Mouse (Mus musculus) G1E (cell line): ENCODE results near the gene Fam20a. TPM values are rescaled to one million over a fixed set of nuclear protein-coding genes. Genes with fewer than 3 reads are reported as not detected.

ENCODE experiments used
- ATAC-seq: 2 replicates; pipeline ENCODE4 v1.8.0; 2016; ENCODE audit warnings: mild to moderate bottlenecking; ENCODE audit not compliant: insufficient number of reproducible peaks, poor library complexity, low FRiP score, severe bottlenecking; ENCODE audit errors: extremely low read depth
- DNase-seq: peaks from one replicate; pipeline ENCODE4 v3.0.0; 2012; ENCODE audit warnings: low spot score
- H3K27me3 ChIP-seq: 2 replicates; pipeline ENCODE4 v1.6.1; 2012; ENCODE audit warnings: mild to moderate bottlenecking, low read length, inconsistent platforms; ENCODE audit not compliant: insufficient read depth
- H3K36me3 ChIP-seq: replicated peaks from 2 replicates; pipeline ENCODE3; 2012; ENCODE audit warnings: mild to moderate bottlenecking, inconsistent platforms
- H3K4me1 ChIP-seq: 2 replicates; pipeline ENCODE4 v1.6.1; 2012; ENCODE audit warnings: low read depth, low read length, inconsistent platforms, mixed read lengths; ENCODE audit not compliant: insufficient read depth
- H3K4me3 ChIP-seq: 2 replicates; pipeline ENCODE4 v1.5.1; 2012; ENCODE audit warnings: low read depth, mild to moderate bottlenecking, inconsistent platforms, low read length, moderate library complexity, mixed read lengths
- H3K9me3 ChIP-seq: replicated peaks from 2 replicates; pipeline ENCODE4 v1.6.1; 2012; ENCODE audit warnings: inconsistent platforms
- CTCF ChIP-seq: IDR thresholded peaks from 2 replicates; pipeline ENCODE4 v1.5.1; 2012; ENCODE audit warnings: low read depth, low read length, inconsistent platforms, mixed read lengths
- GATA1 ChIP-seq: IDR thresholded peaks from 2 replicates; pipeline ENCODE4 v1.6.1; 2012; ENCODE audit warnings: borderline replicate concordance, low read length, inconsistent platforms, mixed read lengths
- GATA2 ChIP-seq: IDR thresholded peaks from 2 replicates; pipeline ENCODE4 v1.6.1; 2012; ENCODE audit warnings: low read depth, low read length, inconsistent platforms, borderline replicate concordance
- POLR2AphosphoS5 ChIP-seq: IDR thresholded peaks from 2 replicates; pipeline ENCODE4 v1.6.1; 2012; ENCODE audit warnings: low read depth, low read length, inconsistent platforms; ENCODE audit not compliant: insufficient replicate concordance
- TAL1 ChIP-seq: conservative IDR thresholded peaks from 2 replicates; pipeline ENCODE4 v1.6.1; 2012; ENCODE audit warnings: low read depth, low read length, inconsistent platforms, mixed read lengths
- polyA plus RNA-seq: library from polyadenylated mRNA; stranded (reverse); fragments of >175 nt; gene quantifications from 2 replicates; pipeline ENCODE4 v1.2.3, GENCODE M21; 2012
- total RNA-seq, 2 experiments: library from RNA; stranded (forward) in 1 of 2; stranded (reverse) in 1 of 2; fragments of 200-1000 nt in 1 of 2; fragments of >200 nt in 1 of 2; fragmentation: Nextera tagmentation in 1 of 2; gene quantifications; 2 replicates each; pipeline ENCODE4 v1.2.3; 2014 to 2017

Fam20a gene
- total and polyA plus RNA-seq, 3 experiments = 0.05 TPM; not detected in 2

DNA sequence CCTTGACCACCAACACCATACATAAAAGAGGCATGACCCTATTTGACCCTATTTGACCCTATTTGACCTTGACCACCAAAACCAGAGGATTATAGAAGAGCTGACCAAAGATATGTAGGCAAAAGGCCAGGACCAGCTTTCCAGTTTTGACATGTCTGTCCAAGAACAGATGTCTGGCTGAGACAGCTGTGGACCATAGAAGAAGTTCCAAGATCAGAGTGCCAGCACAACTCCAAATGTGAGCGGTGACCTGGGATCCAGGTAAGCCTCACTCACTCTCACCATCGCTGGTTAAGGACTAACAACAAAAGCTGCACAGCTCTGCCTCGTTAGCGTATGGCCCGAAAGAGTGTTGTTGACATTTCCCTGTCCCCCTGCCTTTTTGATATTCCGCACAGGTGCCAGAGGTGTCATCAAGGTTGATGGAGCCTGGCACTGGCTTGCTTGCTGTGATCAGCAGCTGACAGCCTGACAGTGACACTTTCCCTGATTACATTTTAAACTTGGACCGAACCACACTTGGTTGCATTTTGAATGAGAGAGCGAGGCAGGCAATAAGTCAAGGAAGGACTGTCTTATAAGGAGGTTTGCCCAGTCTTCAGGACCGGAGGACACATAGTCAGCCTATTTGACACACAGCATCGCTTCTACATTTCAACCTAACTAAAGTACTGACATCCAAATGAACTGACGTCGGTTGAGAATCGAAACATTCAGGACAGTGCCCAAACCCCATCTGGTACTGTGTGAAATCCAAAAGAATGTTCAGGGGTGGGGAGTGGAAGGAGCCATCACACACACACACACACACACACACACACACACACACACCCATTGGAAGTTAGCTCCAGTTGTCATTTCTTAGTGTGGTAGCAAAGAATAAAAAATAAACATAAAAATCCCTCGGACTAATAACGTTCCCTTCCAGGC lies 3.8 kb downstream of the Fam20a start:
- Histone ChIP-seq H3K27me3 (no peaks in the 10 kb centered on the region), H3K9me3 (peaks cover 51% of the 10 kb centered on the region), H3K36me3 (no peaks in the 10 kb centered on the region), H3K4me3 (no peak overlapping the region), H3K4me1 (no peaks in the 10 kb centered on the region)
- DNase-seq = no peak
- no peak for ATAC-seq
- TF ChIP-seq GATA2 = no peak
- no peak for TF ChIP-seq CTCF
- TF ChIP-seq TAL1 = no peak
- no peak for TF ChIP-seq POLR2AphosphoS5
- no peak for TF ChIP-seq GATA1

GRCm38 (mm10) chr11:109717448-109717847 lies 4.6 kb downstream of the Fam20a start:
- TF ChIP-seq TAL1 = no peak
- no peak for TF ChIP-seq GATA2
- TF ChIP-seq POLR2AphosphoS5 = no peak
- TF ChIP-seq CTCF = no peak
- no peak for TF ChIP-seq GATA1

GRCm38 (mm10) chr11:109716981-109717380 lies 5.1 kb downstream of the Fam20a start:
- TF ChIP-seq TAL1 = no peak
- no peak for TF ChIP-seq POLR2AphosphoS5
- TF ChIP-seq CTCF = no peak
- no peak for TF ChIP-seq GATA1
- TF ChIP-seq GATA2 = no peak
- no peak for ATAC-seq
- no peaks in the 10 kb centered on the region for H3K4me1 ChIP-seq
- peaks cover 42% of the 10 kb centered on the region for H3K9me3 ChIP-seq
- H3K27me3 ChIP-seq = no peaks in the 10 kb centered on the region
- H3K36me3 ChIP-seq = no peaks in the 10 kb centered on the region
- DNase-seq = no peak
- H3K4me3 ChIP-seq = no peak overlapping the region

More at GRCm38 (mm10) chr11:109717448-109717847, 4.6 kb downstream of the Fam20a start:
- Histone ChIP-seq H3K36me3 (no peaks in the 10 kb centered on the region), H3K27me3 (no peaks in the 10 kb centered on the region), H3K4me3 (no peak overlapping the region), H3K9me3 (peaks cover 45% of the 10 kb centered on the region), H3K4me1 (no peaks in the 10 kb centered on the region)
- DNase-seq (no peak), ATAC-seq (no peak)

- Histone ChIP-seq H3K36me3 (no peaks in the 10 kb centered on the region), H3K4me1 (no peaks in the 10 kb centered on the region), H3K4me3 (no peak overlapping the region), H3K27me3 (no peaks in the 10 kb centered on the region), H3K9me3 (peaks cover 34% of the 10 kb centered on the region)
- ATAC-seq (no peak), DNase-seq (no peak)
- TF ChIP-seq POLR2AphosphoS5 = no peak
- TF ChIP-seq CTCF = no peak
- TF ChIP-seq TAL1 = no peak
- TF ChIP-seq GATA2 = no peak
- no peak for TF ChIP-seq GATA1
These were observed 6.7 kb downstream of the Fam20a start for GRCm38 (mm10) chr11:109715311-109715781.

DNA sequence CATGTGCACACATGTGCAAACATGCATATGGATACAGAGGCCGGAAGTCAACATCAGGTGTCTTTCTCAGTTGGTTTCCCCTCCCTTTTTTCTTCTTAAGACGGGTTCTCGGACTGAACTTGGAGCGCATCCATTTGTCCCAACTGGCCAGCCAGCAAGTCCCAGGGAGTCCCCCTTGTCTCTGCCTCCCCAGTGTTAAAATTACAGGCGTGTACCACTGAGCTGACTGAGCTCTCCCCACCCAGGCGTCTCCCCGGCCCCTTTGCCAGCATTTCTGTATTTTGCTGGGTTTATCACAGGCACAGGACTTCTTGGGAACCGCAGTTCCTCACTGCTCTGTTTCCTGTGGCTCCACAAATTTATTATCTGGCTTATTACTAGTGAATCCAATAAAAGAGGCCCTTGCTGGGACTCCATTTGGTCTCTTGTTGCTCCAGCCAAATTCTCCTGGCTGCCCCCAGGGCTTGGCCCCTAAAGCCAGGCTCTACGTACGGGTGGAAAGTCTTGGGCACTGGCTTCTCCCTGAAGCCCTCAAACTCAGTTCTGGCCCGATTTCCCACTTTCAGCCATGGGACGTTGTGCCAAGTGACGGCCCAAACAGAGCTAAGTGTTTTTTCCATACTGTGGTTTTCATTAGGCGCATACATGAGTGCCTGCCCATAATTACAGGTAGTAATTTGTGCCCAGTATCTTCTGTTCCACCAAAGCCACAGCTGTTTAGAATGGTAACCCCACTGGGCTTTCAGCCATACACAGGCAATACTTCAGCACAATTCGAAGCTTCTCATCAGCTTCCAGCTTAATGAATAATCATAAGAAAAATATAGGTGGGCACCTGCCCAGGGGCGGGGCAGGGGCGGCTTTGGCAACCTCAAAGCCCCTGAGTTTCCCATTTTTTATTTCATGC lies 7.5 kb downstream of the Fam20a start:
- H3K36me3 ChIP-seq = no peaks in the 10 kb centered on the region
- ATAC-seq (no peak), DNase-seq (no peak)
- H3K27me3 ChIP-seq = no peaks in the 10 kb centered on the region
- H3K9me3 ChIP-seq = peaks cover 37% of the 10 kb centered on the region
- TF ChIP-seq POLR2AphosphoS5 = no peak
- no peak for TF ChIP-seq GATA1
- no peak for TF ChIP-seq GATA2
- TF ChIP-seq TAL1 = no peak
- TF ChIP-seq CTCF = no peak
- no peak overlapping the region for H3K4me3 ChIP-seq
- H3K4me1 ChIP-seq = no peaks in the 10 kb centered on the region

DNA sequence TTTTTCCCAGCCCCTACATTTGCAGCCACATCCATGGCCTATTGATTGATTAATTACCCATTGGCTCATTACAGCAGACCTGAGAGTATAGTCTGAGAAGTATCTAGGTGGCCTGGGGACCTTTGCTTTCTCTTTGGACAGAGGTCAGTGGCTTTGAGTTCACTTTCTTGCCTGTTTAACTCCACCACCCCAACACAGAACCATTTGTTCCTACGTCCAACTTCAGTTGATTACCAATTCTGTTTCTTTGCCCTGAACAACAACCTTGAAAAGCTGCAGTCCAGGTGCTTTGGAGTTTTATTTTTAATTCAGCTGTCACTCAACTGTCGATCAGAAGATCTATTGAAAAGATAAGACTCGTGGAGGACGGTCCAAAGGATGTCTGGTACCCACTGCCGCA lies 12.6 kb downstream of the Fam20a start:
- H3K27me3 ChIP-seq = no peaks in the 10 kb centered on the region
- no peak for ATAC-seq
- no peaks in the 10 kb centered on the region for H3K36me3 ChIP-seq
- TF ChIP-seq GATA1 (no peak), POLR2AphosphoS5 (no peak), TAL1 (no peak), GATA2 (no peak), CTCF (no peak)
- H3K4me1 ChIP-seq = no peaks in the 10 kb centered on the region
- no peak for DNase-seq
- H3K4me3 ChIP-seq = no peak overlapping the region
- H3K9me3 ChIP-seq = peaks cover 12% of the 10 kb centered on the region
